Mouse (Mus musculus): ENCODE data around the gene Fes. TPM values are rescaled to one million over a fixed set of nuclear protein-coding genes. Genes with fewer than 3 reads are reported as not detected.

The Fes gene
- polyA plus RNA-seq (2012; fragmentation: generic; extraction: Trizol) = 0.82 TPM
- long read RNA-seq, experiment 1 = 0 reads
- long read RNA-seq, experiment 2 = 0 reads

- Histone ChIP-seq H3K4me3 (ENCODE audit: insufficient read depth, poor library complexity, severe bottlenecking) (no peak within 1 kb of the TSS), H3K79me2 (ENCODE audit: control insufficient read depth, insufficient read depth) (no peaks in the 10 kb centered on the region)
- no peak for TF ChIP-seq MYOG (IDR thresholded peaks at IDR 0.05; ENCODE audit: control insufficient read depth, extremely low read depth, insufficient read length)
- no peak for TF ChIP-seq FOSL1 (IDR thresholded peaks at IDR 0.05; ENCODE audit: insufficient read depth, low read length, poor library complexity, severe bottlenecking)
- no peak for TF ChIP-seq MAX (IDR thresholded peaks at IDR 0.05)
- no peak for TF ChIP-seq CTCF (IDR thresholded peaks at IDR 0.05; ENCODE audit: control insufficient read depth, insufficient read depth, insufficient read length)
- TF ChIP-seq MYOD1 (IDR thresholded peaks at IDR 0.05; ENCODE audit: control insufficient read depth, insufficient read length, low read depth) = no peak
- no peak for TF ChIP-seq USF1 (IDR thresholded peaks at IDR 0.05; ENCODE audit: low read depth)
- no peak for TF ChIP-seq CEBPB (IDR thresholded peaks at IDR 0.05; ENCODE audit: low read depth)
These were observed at the start of gene Fes for GRCm38 (mm10) chr7:80387633-80388543. TSS of gene Fes (minus strand) at chr7:80387946.

GRCm38 (mm10) chr7:80436571-80436970, 48.8 kb upstream of the Fes start:
- TF ChIP-seq USF1 (IDR thresholded peaks at IDR 0.05; ENCODE audit: low read depth) = no peak
- TF ChIP-seq CEBPB (IDR thresholded peaks at IDR 0.05; ENCODE audit: low read depth) = no peak
- TF ChIP-seq CTCF (IDR thresholded peaks at IDR 0.05; ENCODE audit: control insufficient read depth, insufficient read depth, insufficient read length) = no peak
- no peak for TF ChIP-seq MYOG (IDR thresholded peaks at IDR 0.05; ENCODE audit: control insufficient read depth, extremely low read depth, insufficient read length)
- no peak for TF ChIP-seq MAX (IDR thresholded peaks at IDR 0.05)
- TF ChIP-seq MYOD1 (IDR thresholded peaks at IDR 0.05; ENCODE audit: control insufficient read depth, insufficient read length, low read depth) = no peak
- TF ChIP-seq FOSL1 (IDR thresholded peaks at IDR 0.05; ENCODE audit: insufficient read depth, low read length, poor library complexity, severe bottlenecking) = no peak
- H3K27me3 ChIP-seq (ENCODE audit: control insufficient read depth, insufficient read depth, insufficient read length) = no peaks in the 10 kb centered on the region
- no peaks in the 10 kb centered on the region for H3K79me2 ChIP-seq (ENCODE audit: control insufficient read depth, insufficient read depth)
- H3K79me3 ChIP-seq (ENCODE audit: low read depth) = no peaks in the 10 kb centered on the region
- no peak overlapping the region for H3ac ChIP-seq (ENCODE audit: control insufficient read depth, insufficient read length, low read depth)
- H3K36me3 ChIP-seq (ENCODE audit: control insufficient read depth, insufficient read depth) = no peaks in the 10 kb centered on the region
- no peak overlapping the region for H3K4me3 ChIP-seq (ENCODE audit: insufficient read depth, poor library complexity, severe bottlenecking)

More at GRCm38 (mm10) chr7:80387633-80388543, at the start of gene Fes:
- H3K27me3 ChIP-seq (ENCODE audit: control insufficient read depth, insufficient read depth, insufficient read length) = no peaks in the 10 kb centered on the region
- no peak within 1 kb of the TSS for H3ac ChIP-seq (ENCODE audit: control insufficient read depth, insufficient read length, low read depth)
- H3K79me3 ChIP-seq (ENCODE audit: low read depth) = no peaks in the 10 kb centered on the region
- peaks cover 20% of the 10 kb centered on the region for H3K36me3 ChIP-seq (ENCODE audit: control insufficient read depth, insufficient read depth)

GRCm38 (mm10) chr7:80435594-80435993, 47.8 kb upstream of the Fes start:
- H3K27me3 ChIP-seq (ENCODE audit: control insufficient read depth, insufficient read depth, insufficient read length) = no peaks in the 10 kb centered on the region
- no peaks in the 10 kb centered on the region for H3K36me3 ChIP-seq (ENCODE audit: control insufficient read depth, insufficient read depth)
- no peaks in the 10 kb centered on the region for H3K79me2 ChIP-seq (ENCODE audit: control insufficient read depth, insufficient read depth)
- H3K4me3 ChIP-seq (ENCODE audit: insufficient read depth, poor library complexity, severe bottlenecking) = no peak overlapping the region
- H3ac ChIP-seq (ENCODE audit: control insufficient read depth, insufficient read length, low read depth) = no peak overlapping the region
- H3K79me3 ChIP-seq (ENCODE audit: low read depth) = no peaks in the 10 kb centered on the region
- no peak for TF ChIP-seq USF1 (IDR thresholded peaks at IDR 0.05; ENCODE audit: low read depth)
- no peak for TF ChIP-seq CTCF (IDR thresholded peaks at IDR 0.05; ENCODE audit: control insufficient read depth, insufficient read depth, insufficient read length)
- no peak for TF ChIP-seq MYOD1 (IDR thresholded peaks at IDR 0.05; ENCODE audit: control insufficient read depth, insufficient read length, low read depth)
- TF ChIP-seq FOSL1 (IDR thresholded peaks at IDR 0.05; ENCODE audit: insufficient read depth, low read length, poor library complexity, severe bottlenecking) = no peak
- peak; percentile 19 for TF ChIP-seq MAX (IDR thresholded peaks at IDR 0.05)
- TF ChIP-seq CEBPB (IDR thresholded peaks at IDR 0.05; ENCODE audit: low read depth) = no peak
- TF ChIP-seq MYOG (IDR thresholded peaks at IDR 0.05; ENCODE audit: control insufficient read depth, extremely low read depth, insufficient read length) = no peak

- H3K79me2 ChIP-seq (ENCODE audit: control insufficient read depth, insufficient read depth) = no peaks in the 10 kb centered on the region
- no peak overlapping the region for H3K4me3 ChIP-seq (ENCODE audit: insufficient read depth, poor library complexity, severe bottlenecking)
- H3K36me3 ChIP-seq (ENCODE audit: control insufficient read depth, insufficient read depth) = no peaks in the 10 kb centered on the region
- no peaks in the 10 kb centered on the region for H3K79me3 ChIP-seq (ENCODE audit: low read depth)
- H3ac ChIP-seq (ENCODE audit: control insufficient read depth, insufficient read length, low read depth) = no peak overlapping the region
- H3K27me3 ChIP-seq (ENCODE audit: control insufficient read depth, insufficient read depth, insufficient read length) = no peaks in the 10 kb centered on the region
- TF ChIP-seq CEBPB (IDR thresholded peaks at IDR 0.05; ENCODE audit: low read depth) (no peak), MAX (IDR thresholded peaks at IDR 0.05) (no peak), MYOG (IDR thresholded peaks at IDR 0.05; ENCODE audit: control insufficient read depth, extremely low read depth, insufficient read length) (no peak), MYOD1 (IDR thresholded peaks at IDR 0.05; ENCODE audit: control insufficient read depth, insufficient read length, low read depth) (no peak), CTCF (IDR thresholded peaks at IDR 0.05; ENCODE audit: control insufficient read depth, insufficient read depth, insufficient read length) (no peak), USF1 (IDR thresholded peaks at IDR 0.05; ENCODE audit: low read depth) (no peak), FOSL1 (IDR thresholded peaks at IDR 0.05; ENCODE audit: insufficient read depth, low read length, poor library complexity, severe bottlenecking) (no peak)
These were observed 41.9 kb upstream of the Fes start for GRCm38 (mm10) chr7:80429661-80430060.

- TF ChIP-seq MYOD1 (IDR thresholded peaks at IDR 0.05; ENCODE audit: control insufficient read depth, insufficient read length, low read depth) (no peak), MYOG (IDR thresholded peaks at IDR 0.05; ENCODE audit: control insufficient read depth, extremely low read depth, insufficient read length) (no peak), CEBPB (IDR thresholded peaks at IDR 0.05; ENCODE audit: low read depth) (no peak), MAX (IDR thresholded peaks at IDR 0.05) (no peak), FOSL1 (IDR thresholded peaks at IDR 0.05; ENCODE audit: insufficient read depth, low read length, poor library complexity, severe bottlenecking) (no peak), CTCF (IDR thresholded peaks at IDR 0.05; ENCODE audit: control insufficient read depth, insufficient read depth, insufficient read length) (no peak), USF1 (IDR thresholded peaks at IDR 0.05; ENCODE audit: low read depth) (no peak)
- Histone ChIP-seq H3ac (ENCODE audit: control insufficient read depth, insufficient read length, low read depth) (no peak overlapping the region), H3K4me3 (ENCODE audit: insufficient read depth, poor library complexity, severe bottlenecking) (no peak overlapping the region), H3K27me3 (ENCODE audit: control insufficient read depth, insufficient read depth, insufficient read length) (no peaks in the 10 kb centered on the region), H3K36me3 (ENCODE audit: control insufficient read depth, insufficient read depth) (no peaks in the 10 kb centered on the region), H3K79me2 (ENCODE audit: control insufficient read depth, insufficient read depth) (no peaks in the 10 kb centered on the region), H3K79me3 (ENCODE audit: low read depth) (no peaks in the 10 kb centered on the region)
These were observed 40.0 kb upstream of the Fes start for GRCm38 (mm10) chr7:80427730-80428129.
